ENCODE assay signal across 11 mouse cellular contexts in genomic region chr17:32785656-32786055, GRCm38 (mm10). TPM values are rescaled to one million over a fixed set of nuclear protein-coding genes. Genes with fewer than 3 reads are reported as not detected.
DNase-seq lines count a peak whose midpoint lies in the region; ATAC-seq and TF ChIP-seq lines count a peak whose summit lies in the region.
"Had no signal": no experiment of that assay in that cellular context is flagged by ENCODE, and none has a peak within 500 bp of the region (broad histone marks: within the 10 kb centered on the region; RNA-seq: fewer than 3 reads in every experiment).

No protein-coding gene starts in this region.

- no peak overlapping the region for H3K9ac ChIP-seq in midbrain, postnatal 0 days (replicated peaks; ENCODE audit: low read length, poor library complexity, severe bottlenecking)

- H3K9me3 ChIP-seq in midbrain, postnatal 0 days (ENCODE audit: low read length) = no peaks in the 10 kb centered on the region

- intact Hi-C loops in gastrocnemius, adult 2 months (cut with DNase I) = loop anchor here (5.0 to 10.0 kb wide), 2 partner anchors 42 to 299 kb away; partner anchors contain the start of gene Zfp563
- intact Hi-C loops in gastrocnemius, postnatal 14 days (cut with DNase I; ENCODE audit: low total_unique reads) = no loop called here
- intact Hi-C loops in left cerebral cortex, adult 2 months (cut with DNase I) = no loop called here
- intact Hi-C loops in left cerebral cortex, postnatal 36 days (cut with DNase I) = no loop called here

- DNase-seq in gastrocnemius, adult 2 months = peak; percentile 66
- DNase-seq in gastrocnemius, postnatal 14 days = no peak
- no peak for DNase-seq in left cerebral cortex, adult 2 months (ENCODE audit: extremely low spot score in 1 of 2, low spot score in 2 of 2)
- DNase-seq in left cerebral cortex, postnatal 36 days (ENCODE audit: low spot score in 2 of 2) = no peak
- peak; percentile 38 for DNase-seq in gastrocnemius, postnatal 25 days
- DNase-seq in midbrain, postnatal 0 days (ENCODE audit: low spot score) = no peak
- no peak for DNase-seq in retina, embryonic 14.5 days (ENCODE audit: low spot score)
- no peak for DNase-seq in adrenal gland, adult 18-20 months (ENCODE audit: low spot score in 2 of 2)
- DNase-seq: adrenal gland, postnatal 36 days; cerebellum, adult 8-10 months had no signal

- H3K36me3 ChIP-seq in midbrain, postnatal 0 days (ENCODE audit: insufficient read depth, low read length) = peaks cover 3% of the 10 kb centered on the region; the same call in 1 of the 2 replicates

- WGBS in midbrain, postnatal 0 days = 94% methylated on average over 3 of the region's 3 CpGs

- ATAC-seq in midbrain, postnatal 0 days (ENCODE audit: low FRiP score) = no peak
- ATAC-seq: Patski had no signal

- peaks cover 6% of the 10 kb centered on the region; the same call in 1 of the 2 replicates for H3K4me1 ChIP-seq in midbrain, postnatal 0 days (ENCODE audit: insufficient read depth, low read length)

- H3K4me2 ChIP-seq in midbrain, postnatal 0 days (ENCODE audit: low read depth, low read length, poor library complexity, severe bottlenecking) = peak overlapping the region; percentile 9; the same call in 1 of the 2 replicates

- TF ChIP-seq CTCF in gastrocnemius, adult 2 months (IDR thresholded peaks at IDR 0.05) = no peak
- TF ChIP-seq CTCF in left cerebral cortex, adult 2 months (IDR thresholded peaks at IDR 0.05) = no peak
- TF ChIP-seq CTCF in midbrain, postnatal 0 days (IDR thresholded peaks at IDR 0.05) = no peak

- peak overlapping the region; percentile 30 for H3K4me3 ChIP-seq in gastrocnemius, adult 2 months
- H3K4me3 ChIP-seq in left cerebral cortex, adult 2 months = peak overlapping the region; percentile 3; the same call in 1 of the 2 replicates
- no peak overlapping the region for H3K4me3 ChIP-seq in midbrain, postnatal 0 days (ENCODE audit: low read depth, low read length)

- peak overlapping the region; percentile 68 for H3K27ac ChIP-seq in gastrocnemius, adult 2 months
- no peak overlapping the region for H3K27ac ChIP-seq in left cerebral cortex, adult 2 months
- H3K27ac ChIP-seq in midbrain, postnatal 0 days (ENCODE audit: low read depth, low read length) = no peak overlapping the region

- H3K27me3 ChIP-seq in midbrain, postnatal 0 days (ENCODE audit: insufficient read depth, low read length) = no peaks in the 10 kb centered on the region
- H3K27me3 ChIP-seq: Patski had no signal

RNA-seq across cellular contexts. Expression of gene Zfp871, which starts 2.4 kb away (rescaled TPM):
- total RNA-seq in gastrocnemius, adult 2 months (2021) = 10 to 100 TPM; 25.0 to 25.9 TPM
- total RNA-seq in gastrocnemius, postnatal 14 days (2021) = 10 to 100 TPM; 22.2 to 24.0 TPM
- 10 to 100 TPM; 82.0 to 84.9 TPM for total RNA-seq in left cerebral cortex, adult 2 months (2021)
- total RNA-seq in left cerebral cortex, postnatal 36 days (2021) = 10 to 100 TPM; 66.0 to 88.5 TPM
- total RNA-seq in gastrocnemius, postnatal 25 days (2021) = 10 to 100 TPM; 16.5 to 17.9 TPM
- total RNA-seq in midbrain, postnatal 0 days (2014; rRNA removed) = 34.5 and 41.4 TPM in 2 replicates
- 41.8 and 46.7 TPM in 2 replicates for polyA plus RNA-seq in midbrain, postnatal 0 days (2015; fragmentation: Nextera tagmentation; extraction: Ambion mirVana)
- total RNA-seq in adrenal gland, adult 18-20 months (2021) = 10 to 100 TPM; 41.5 to 44.8 TPM

RNA-seq across cellular contexts. Expression of gene Zfp811, which starts 24.1 kb away (rescaled TPM):
- total RNA-seq in gastrocnemius, adult 2 months (2021) = under 1 TPM; 0.26 to 0.28 TPM
- total RNA-seq in gastrocnemius, postnatal 14 days (2021) = under 1 TPM; 0.18 to 0.33 TPM
- 1 to 10 TPM; 6.3 to 6.5 TPM for total RNA-seq in left cerebral cortex, adult 2 months (2021)
- 1 to 10 TPM; 5.7 to 8.5 TPM for total RNA-seq in left cerebral cortex, postnatal 36 days (2021)
- under 1 TPM; 0.23 to 0.32 TPM for total RNA-seq in gastrocnemius, postnatal 25 days (2021)
- total RNA-seq in midbrain, postnatal 0 days (2014; rRNA removed) = 17.9 and 20.9 TPM in 2 replicates
- 22.9 and 26.0 TPM in 2 replicates for polyA plus RNA-seq in midbrain, postnatal 0 days (2015; fragmentation: Nextera tagmentation; extraction: Ambion mirVana)
- under 1 TPM; 0.46 to 0.64 TPM for total RNA-seq in adrenal gland, adult 18-20 months (2021)

RNA-seq across cellular contexts. Expression of gene Zfp799, which starts 44.4 kb away (rescaled TPM):
- 1 to 10 TPM; 5.6 to 7.4 TPM for total RNA-seq in gastrocnemius, adult 2 months (2021)
- total RNA-seq in gastrocnemius, postnatal 14 days (2021) = 1 to 10 TPM; 6.3 to 7.7 TPM
- total RNA-seq in left cerebral cortex, adult 2 months (2021) = 10 to 100 TPM; 28.4 to 31.1 TPM
- 10 to 100 TPM; 24.2 to 32.7 TPM for total RNA-seq in left cerebral cortex, postnatal 36 days (2021)
- total RNA-seq in gastrocnemius, postnatal 25 days (2021) = 1 to 10 TPM; 5.3 to 5.4 TPM
- total RNA-seq in midbrain, postnatal 0 days (2014; rRNA removed) = 16.3 and 38.0 TPM in 2 replicates
- polyA plus RNA-seq in midbrain, postnatal 0 days (2015; fragmentation: Nextera tagmentation; extraction: Ambion mirVana) = 9.0 and 12.6 TPM in 2 replicates
- 10 to 100 TPM in 1 of 2 experiments, 1 to 10 TPM in 1; 6.9 to 10.2 TPM for total RNA-seq in adrenal gland, adult 18-20 months (2021)

Comparison
In these comparisons a context has a peak if more than half of its experiments do, and no peak if none do; other contexts are left out.
1. DNase-seq: peak in gastrocnemius, adult 2 months (single experiment) and gastrocnemius, postnatal 25 days (single experiment); none in gastrocnemius, postnatal 14 days (single experiment), left cerebral cortex, adult 2 months (0 of 2), left cerebral cortex, postnatal 36 days (0 of 2), midbrain, postnatal 0 days (single experiment), retina, embryonic 14.5 days (single experiment) and adrenal gland, adult 18-20 months (0 of 2).
2. RNA of gene Zfp811, which starts 24.1 kb away (total RNA-seq): 17.9 to 20.9 TPM in midbrain, postnatal 0 days, 5.7 to 8.5 TPM in left cerebral cortex, postnatal 36 days and 6.3 to 6.5 TPM in left cerebral cortex, adult 2 months; 0.46 to 0.64 TPM in adrenal gland, adult 18-20 months, 0.18 to 0.33 TPM in gastrocnemius, postnatal 14 days, 0.23 to 0.32 TPM in gastrocnemius, postnatal 25 days and 0.26 to 0.28 TPM in gastrocnemius, adult 2 months; every median in the first group is over 4 times any median in the second.